Mouse (Mus musculus): ENCODE data around the gene Vmn2r110.

Vmn2r110 gene

DNA sequence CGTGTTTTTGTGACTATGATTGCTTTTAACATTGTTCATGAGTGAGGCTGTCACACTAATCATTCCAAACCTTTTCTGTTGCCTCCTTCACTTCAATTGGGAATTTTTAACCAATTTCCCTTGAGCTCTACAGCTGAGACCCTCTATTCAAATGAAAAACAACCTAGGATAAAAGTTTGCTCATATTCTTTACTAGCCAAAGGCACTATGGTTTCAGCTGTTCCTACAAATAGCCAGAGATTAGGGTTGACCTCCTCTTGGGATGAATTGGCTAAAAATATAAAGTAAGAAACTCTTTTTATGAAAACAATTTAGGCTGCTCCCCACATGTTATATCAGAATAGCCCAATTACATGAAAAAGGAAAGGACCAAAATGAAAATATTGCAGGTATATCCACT, at the start of gene Vmn2r110:
Gene Vmn2r110, minus strand, starts transcription at position 101 of the 400 bp plus-strand sequence.
- DNase-seq = no peak

DNA sequence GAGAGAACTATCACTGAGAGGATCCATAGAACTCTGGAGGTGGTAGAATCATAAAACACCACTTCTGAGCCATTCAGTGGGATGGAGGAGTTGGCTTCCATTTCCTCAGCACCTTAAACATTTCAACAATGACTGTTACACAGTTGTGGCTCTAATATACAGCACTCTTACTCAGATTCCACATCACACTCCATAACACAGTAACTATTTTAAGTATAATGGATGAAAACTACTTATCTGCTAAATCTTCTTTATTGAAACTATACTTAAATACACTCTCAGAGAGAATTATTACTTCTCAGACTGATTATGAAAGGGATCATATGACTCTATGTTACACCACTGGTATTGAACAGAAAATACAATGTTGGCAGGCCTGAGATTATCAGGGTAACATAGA, 28.6 kb upstream of the Vmn2r110 start, which contains the start of gene Fpr-rs3:
Gene Fpr-rs3, minus strand, starts transcription at position 101 of the 400 bp plus-strand sequence.
- DNase-seq = no peak

DNA sequence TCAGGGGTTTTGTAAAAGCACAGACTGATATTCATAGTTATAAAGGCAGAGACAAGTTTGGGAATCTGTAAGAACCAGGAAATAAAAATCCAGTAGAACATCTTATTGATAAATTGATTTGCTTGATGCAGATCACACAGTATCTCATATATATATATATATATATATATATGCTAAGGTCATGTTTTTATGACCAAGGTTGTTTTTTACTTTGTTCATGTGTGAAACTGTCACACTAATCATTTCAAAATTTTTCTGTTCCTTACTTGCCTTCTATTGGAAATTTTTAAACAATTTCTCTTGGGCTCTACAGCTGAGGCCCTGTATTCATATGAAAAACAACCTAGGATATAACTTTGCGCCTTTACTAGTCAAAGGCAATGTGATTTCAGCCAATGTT, 31.6 kb downstream of the Vmn2r110 start, which contains the start of gene Vmn2r109:
Gene Vmn2r109, minus strand, starts transcription at position 101 of the 400 bp plus-strand sequence.
- DNase-seq = no peak

Data from lung, adult 18-20 months (tissue).